Mouse (Mus musculus) cerebellum, postnatal 4 days (tissue): ENCODE data around the gene Itga5.

ENCODE experiments used
- DNase-seq, 2 experiments: peaks; one replicate each; pipeline ENCODE4 v3.0.0; 2022; ENCODE audit warnings: low spot score in 2 of 2, mixed read lengths in 1 of 2

The Itga5 gene

GRCm38 (mm10) chr15:103365471-103366375, 840 bp downstream of the Itga5 start:
- no peak for DNase-seq

GRCm38 (mm10) chr15:103364761-103365160, 1.8 kb downstream of the Itga5 start:
- DNase-seq = no peak

- DNase-seq = no peak
These were observed 2.8 kb downstream of the Itga5 start for GRCm38 (mm10) chr15:103363809-103364208.

GRCm38 (mm10) chr15:103362950-103363349, 3.6 kb downstream of the Itga5 start:
- no peak for DNase-seq

- no peak for DNase-seq
These were observed 4.2 kb downstream of the Itga5 start for GRCm38 (mm10) chr15:103362333-103362732.

GRCm38 (mm10) chr15:103361269-103361668, 5.3 kb downstream of the Itga5 start:
- DNase-seq = no peak

GRCm38 (mm10) chr15:103359869-103360602, 6.5 kb downstream of the Itga5 start:
- peak in 1 of 2 experiments; percentile 69 for DNase-seq

GRCm38 (mm10) chr15:103359122-103359510, 7.4 kb downstream of the Itga5 start:
- DNase-seq = no peak

- no peak for DNase-seq
These were observed 8.1 kb downstream of the Itga5 start for GRCm38 (mm10) chr15:103358278-103359121.

- no peak for DNase-seq
These were observed 8.7 kb downstream of the Itga5 start for GRCm38 (mm10) chr15:103357817-103358216.

GRCm38 (mm10) chr15:103356130-103356529, 10.4 kb downstream of the Itga5 start:
- no peak for DNase-seq

GRCm38 (mm10) chr15:103355420-103355819, 11.1 kb downstream of the Itga5 start:
- DNase-seq = no peak

GRCm38 (mm10) chr15:103354690-103355089, 11.9 kb downstream of the Itga5 start:
- no peak for DNase-seq

GRCm38 (mm10) chr15:103353511-103354256, 12.9 kb downstream of the Itga5 start:
- DNase-seq = no peak

GRCm38 (mm10) chr15:103352856-103353255, 13.7 kb downstream of the Itga5 start:
- DNase-seq = peak in 1 of 2 experiments; percentile 63

GRCm38 (mm10) chr15:103347275-103347684, 19.3 kb downstream of the Itga5 start:
- peak in 1 of 2 experiments; percentile 62 for DNase-seq

- DNase-seq = no peak
These were observed 20.8 kb downstream of the Itga5 start for GRCm38 (mm10) chr15:103345789-103346188.

GRCm38 (mm10) chr15:103343556-103343955, 23.0 kb downstream of the Itga5 start:
- no peak for DNase-seq

- no peak for DNase-seq
These were observed 23.6 kb downstream of the Itga5 start for GRCm38 (mm10) chr15:103343008-103343407.

GRCm38 (mm10) chr15:103342415-103342814, 24.1 kb downstream of the Itga5 start:
- DNase-seq = peak; percentile 59 to 76

GRCm38 (mm10) chr15:103341547-103341946, 25.0 kb downstream of the Itga5 start:
- DNase-seq = no peak
